In the genomic region with DNA sequence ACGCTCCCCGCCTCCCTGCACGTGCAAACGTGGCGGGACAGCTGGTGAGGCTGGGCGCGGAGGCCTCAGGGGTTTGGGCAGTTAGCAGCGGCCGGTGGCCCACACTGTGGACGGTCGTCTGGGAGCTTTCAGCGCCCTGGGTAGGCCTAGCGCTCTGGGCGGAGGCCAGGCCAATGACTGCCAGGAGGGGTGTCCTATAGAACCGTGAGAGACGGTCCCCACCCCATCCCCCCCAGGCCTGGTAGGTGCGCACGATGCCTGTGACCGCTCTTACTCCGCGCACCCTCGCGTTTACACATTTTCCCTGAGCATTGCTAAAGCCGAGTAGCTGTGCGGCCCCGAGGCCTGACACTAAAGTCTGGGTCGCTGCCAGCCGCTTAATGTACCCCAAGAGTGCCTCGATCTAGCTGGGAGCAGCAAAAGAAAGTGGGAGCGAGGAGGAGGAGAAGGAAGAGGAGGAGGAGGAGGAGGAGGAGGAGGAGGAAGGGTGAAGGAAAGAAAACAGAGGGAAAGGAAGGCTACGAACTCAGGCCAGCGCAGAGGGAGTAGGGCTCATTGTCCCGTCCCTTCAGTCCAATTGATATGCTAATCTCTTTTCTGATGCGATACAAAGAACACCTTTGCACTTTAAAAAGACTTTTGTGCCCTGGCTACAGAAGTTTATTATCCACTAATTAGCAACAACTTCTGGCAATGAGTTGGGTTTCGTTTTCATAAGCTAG, we compare ENCODE assay signal across 8 mouse cellular contexts.
DNase-seq lines count a peak whose midpoint lies in the region; ATAC-seq and TF ChIP-seq lines count a peak whose summit lies in the region.

No protein-coding gene starts in this region.

- H3K4me2 ChIP-seq in kidney, postnatal 0 days (ENCODE audit: low read length): peak overlapping the region; percentile 62
- H3K4me2 ChIP-seq in hindbrain, embryonic 12.5 days (replicated peaks): peak overlapping the region; percentile 91
- H3K4me2 ChIP-seq in midbrain, embryonic 13.5 days (replicated peaks): peak overlapping the region; percentile 100

- H3K27ac ChIP-seq in kidney, postnatal 0 days: no peak overlapping the region
- peak overlapping the region; percentile 100 for H3K27ac ChIP-seq in hindbrain, embryonic 12.5 days
- H3K27ac ChIP-seq in midbrain, embryonic 13.5 days: peak overlapping the region; percentile 100

- H3K4me3 ChIP-seq in kidney, postnatal 0 days (replicated peaks; ENCODE audit: low read depth, low read length): peak overlapping the region; percentile 30
- peak overlapping the region; percentile 68 for H3K4me3 ChIP-seq in hindbrain, embryonic 12.5 days
- H3K4me3 ChIP-seq in midbrain, embryonic 13.5 days (replicated peaks): peak overlapping the region; percentile 84

- no peaks in the 10 kb centered on the region; the same call in 1 of the 2 replicates for H3K4me1 ChIP-seq in kidney, postnatal 0 days (replicated peaks; ENCODE audit: insufficient read depth, low read length)
- peaks cover 21% of the 10 kb centered on the region for H3K4me1 ChIP-seq in hindbrain, embryonic 12.5 days
- H3K4me1 ChIP-seq in midbrain, embryonic 13.5 days (replicated peaks): peaks cover 31% of the 10 kb centered on the region

- ATAC-seq in kidney, postnatal 0 days (replicated peaks; ENCODE audit: low FRiP score, low read depth): peak; percentile 82
- peak; percentile 73 for ATAC-seq in hindbrain, embryonic 12.5 days (ENCODE audit: low FRiP score)
- ATAC-seq in midbrain, embryonic 13.5 days: peak; percentile 83
- ATAC-seq in megakaryocyte-erythroid progenitor cell, adult 5-6 weeks (replicated peaks; ENCODE audit: low FRiP score, low TSS enrichment, poor library complexity, severe bottlenecking): no peak

- H3K9me3 ChIP-seq in kidney, postnatal 0 days (replicated peaks; ENCODE audit: low read length): no peaks in the 10 kb centered on the region
- no peaks in the 10 kb centered on the region for H3K9me3 ChIP-seq in hindbrain, embryonic 12.5 days (replicated peaks)
- H3K9me3 ChIP-seq in midbrain, embryonic 13.5 days: no peaks in the 10 kb centered on the region

- no peaks in the 10 kb centered on the region for H3K36me3 ChIP-seq in kidney, postnatal 0 days (ENCODE audit: insufficient read depth, low read length)
- H3K36me3 ChIP-seq in hindbrain, embryonic 12.5 days: no peaks in the 10 kb centered on the region
- H3K36me3 ChIP-seq in midbrain, embryonic 13.5 days: no peaks in the 10 kb centered on the region

- H3K27me3 ChIP-seq in kidney, postnatal 0 days (ENCODE audit: insufficient read depth, low read length): peaks cover 62% of the 10 kb centered on the region
- peaks cover 3% of the 10 kb centered on the region; the same call in 1 of the 2 replicates for H3K27me3 ChIP-seq in hindbrain, embryonic 12.5 days
- H3K27me3 ChIP-seq in midbrain, embryonic 13.5 days: no peaks in the 10 kb centered on the region

- DNase-seq in kidney, postnatal 0 days (ENCODE audit: low spot score): no peak
- DNase-seq in kidney, postnatal 14 days: no peak
- DNase-seq in cerebellum, adult 8-10 months: peak; percentile 42
- no peak for DNase-seq in spleen, adult 18-20 months
- no peak for DNase-seq in thymus, postnatal 0 days (ENCODE audit: low spot score)

- no peak overlapping the region for H3K9ac ChIP-seq in kidney, postnatal 0 days (ENCODE audit: low read depth, low read length)
- peak overlapping the region; percentile 92 for H3K9ac ChIP-seq in hindbrain, embryonic 12.5 days
- H3K9ac ChIP-seq in midbrain, embryonic 13.5 days (replicated peaks): peak overlapping the region; percentile 100

- 2% methylated on average over 35 of the region's 35 CpGs for WGBS in kidney, postnatal 0 days
- WGBS in hindbrain, embryonic 12.5 days: under 1% methylated on average over 34 of the region's 35 CpGs
- WGBS in midbrain, embryonic 13.5 days: under 1% methylated on average over 35 of the region's 35 CpGs

- TF ChIP-seq CTCF in kidney, postnatal 0 days (IDR thresholded peaks at IDR 0.05; ENCODE audit: low read depth): no peak

Comparison
In these comparisons a context has a peak if more than half of its experiments do, and no peak if none do; other contexts are left out.
1. H3K4me3 ChIP-seq: peak in every context shown above with its lines; median percentile 84 in midbrain, embryonic 13.5 days; 68 in hindbrain, embryonic 12.5 days; 30 in kidney, postnatal 0 days.